Mouse (Mus musculus): ENCODE data around the gene Cant1.

The Cant1 gene

DNA sequence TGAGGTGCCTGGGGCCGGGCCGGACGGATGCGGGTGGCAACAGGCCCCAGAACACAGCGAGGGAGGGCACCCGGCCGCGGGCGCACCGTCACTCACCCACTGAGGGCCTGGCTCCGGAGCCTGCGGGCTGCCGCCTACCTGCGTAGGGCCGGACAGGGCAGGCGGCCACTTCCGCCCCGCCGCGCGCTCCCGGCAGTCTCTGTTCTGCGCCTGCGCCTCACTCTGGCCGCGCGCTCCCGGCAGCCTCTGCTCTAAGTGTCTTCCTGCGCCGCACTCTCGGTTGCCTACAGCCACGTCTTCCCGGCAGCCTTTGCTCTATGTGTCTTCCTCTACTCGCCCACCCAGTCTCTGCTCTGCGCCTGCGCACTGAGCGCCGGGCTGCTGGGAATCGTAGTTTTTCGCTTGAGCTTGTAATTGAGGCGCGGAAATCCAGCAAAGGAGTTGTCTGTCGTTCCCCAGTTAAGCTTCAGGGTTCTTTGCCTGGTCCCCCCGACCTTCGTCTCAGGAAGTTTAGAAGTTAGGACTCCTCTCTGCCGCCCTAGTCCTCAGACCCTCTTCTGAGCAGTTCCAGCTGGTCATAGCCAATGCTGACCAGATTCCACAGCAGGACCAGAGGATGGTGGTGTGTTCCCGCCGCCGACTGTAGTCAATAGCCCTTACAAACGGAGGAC, at the start of gene Cant1:
TSS of gene Cant1 (minus strand) at position 253 of the 671 bp plus-strand sequence.
- peak; percentile 98 to 99 for DNase-seq

DNA sequence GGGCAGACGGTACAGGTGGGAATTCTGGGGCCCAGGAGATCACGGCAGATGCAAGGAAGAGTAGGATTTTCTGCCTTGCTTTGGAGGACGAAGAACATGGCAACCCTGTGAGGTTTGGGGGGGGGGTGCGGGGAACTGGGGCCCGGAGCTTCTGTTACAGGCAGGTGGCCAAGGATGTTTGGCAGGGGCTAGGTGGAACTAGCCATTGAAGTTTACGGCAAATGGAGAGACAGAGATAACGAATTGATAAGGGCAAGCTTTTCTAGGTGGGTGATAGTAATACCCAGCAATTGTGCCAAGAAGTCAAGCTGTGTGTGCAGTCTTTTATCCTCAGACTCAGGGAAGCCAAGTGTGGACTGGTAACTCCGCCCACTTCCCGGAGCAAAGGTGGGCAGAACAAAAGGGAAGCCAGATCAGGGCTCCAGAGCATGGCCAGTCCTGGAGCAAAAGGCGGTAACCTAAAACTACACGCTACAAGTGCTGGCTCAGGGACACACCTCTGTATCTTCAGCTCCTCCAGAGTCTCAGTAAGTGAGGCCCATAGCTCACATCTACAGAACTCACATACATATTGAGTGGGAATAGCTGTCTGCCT, 48.7 kb upstream of the Cant1 start:
- DNase-seq, result no peak

DNA sequence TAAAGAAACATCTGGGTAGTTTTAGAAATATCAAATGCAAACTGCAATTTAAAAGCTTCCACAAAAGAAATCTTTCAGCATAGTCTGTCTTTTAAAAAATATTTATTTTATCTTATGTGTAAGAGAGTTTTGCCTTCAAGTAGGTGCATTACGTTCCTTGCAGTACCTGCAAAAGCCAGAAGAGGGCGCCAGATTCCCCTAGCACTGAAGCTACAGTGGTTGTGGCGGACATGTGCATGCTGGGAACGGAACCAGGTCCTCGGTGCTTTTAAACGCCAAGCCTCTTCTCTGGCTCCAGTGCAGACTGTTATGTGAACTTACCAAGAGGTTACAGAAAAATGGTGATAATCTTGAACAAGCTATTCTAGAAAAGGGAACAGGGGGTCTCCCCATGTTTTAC, 41.4 kb upstream of the Cant1 start:
- no peak for DNase-seq

DNA sequence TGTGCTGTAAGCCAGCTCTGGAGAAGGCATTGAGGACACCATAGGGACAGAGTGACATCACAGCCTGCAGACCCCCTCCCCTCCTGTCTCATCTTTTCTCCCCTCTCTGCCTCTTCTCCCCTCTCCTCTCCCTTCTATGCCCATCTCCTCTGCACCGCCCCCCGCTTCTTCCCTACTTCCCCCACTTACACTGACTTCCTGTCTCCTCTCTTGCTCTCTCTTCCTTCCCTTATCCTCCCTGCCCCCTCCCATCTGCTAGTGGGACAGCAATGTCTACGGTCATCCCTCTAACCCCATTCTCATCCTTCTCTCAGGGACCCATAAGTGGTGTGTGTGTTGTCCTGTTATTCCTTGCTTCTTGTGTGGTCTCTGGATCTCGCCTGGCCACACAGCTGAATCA, 40.6 kb upstream of the Cant1 start:
- DNase-seq, result no peak

DNA sequence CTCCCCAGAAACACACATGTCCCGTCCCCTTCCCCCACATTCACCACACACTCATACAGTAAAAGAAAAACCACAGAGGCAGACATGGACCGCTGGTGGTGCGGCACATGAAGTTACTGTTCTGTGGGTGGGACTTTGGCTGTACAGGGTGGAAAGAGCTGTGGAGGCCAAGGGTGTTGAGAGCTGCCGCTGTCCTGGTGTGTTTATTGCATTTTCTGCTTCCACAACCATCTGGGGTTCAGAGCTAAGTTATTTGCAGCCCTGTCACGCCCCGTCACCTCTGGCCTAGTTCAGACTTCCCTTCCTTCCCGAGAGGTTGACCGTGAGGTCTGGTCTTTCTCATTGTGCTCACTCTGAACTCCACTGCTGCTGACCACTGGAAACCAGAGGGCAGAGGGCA, 40.2 kb upstream of the Cant1 start:
- DNase-seq, result peak; percentile 67 to 72

DNA sequence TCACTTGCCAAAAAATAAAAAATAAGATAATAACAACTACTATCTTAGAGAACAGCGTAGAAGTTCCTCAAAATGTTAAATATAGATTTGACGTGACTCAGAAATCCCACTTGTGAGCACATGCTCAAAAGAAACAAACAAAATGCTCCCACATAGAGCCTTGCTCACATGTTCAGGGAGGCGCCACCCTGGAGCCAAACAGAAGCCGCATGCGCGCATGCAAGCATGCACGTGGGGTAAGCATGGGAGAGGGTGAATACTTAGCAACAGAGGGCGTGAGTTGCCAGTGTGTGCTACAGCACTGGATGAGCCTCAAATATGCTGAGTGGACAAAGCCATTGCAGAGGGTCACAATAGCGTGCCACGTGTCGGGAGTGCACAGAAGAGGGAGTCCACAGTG, 38.1 kb upstream of the Cant1 start:
- DNase-seq, result peak; percentile 43 to 56

DNA sequence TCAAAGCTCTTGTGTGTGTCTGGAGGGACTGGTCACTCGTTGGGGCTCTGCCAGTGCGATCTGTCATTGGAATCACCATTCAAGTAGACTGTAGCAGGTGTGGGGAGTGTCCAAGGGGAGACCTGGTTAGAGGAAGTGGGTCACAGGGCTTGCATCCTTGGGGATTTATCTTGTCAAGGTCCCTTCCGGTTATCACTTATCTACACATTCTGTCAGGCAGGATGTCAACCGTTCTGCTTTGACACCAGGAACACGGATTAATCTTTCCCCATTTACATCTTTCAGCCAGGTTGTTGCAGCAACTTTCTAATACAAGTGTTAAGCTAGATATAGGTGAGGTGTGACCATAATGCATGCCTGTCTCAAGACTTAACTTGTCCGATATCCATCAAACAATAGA, 36.9 kb upstream of the Cant1 start:
- DNase-seq, result no peak

DNA sequence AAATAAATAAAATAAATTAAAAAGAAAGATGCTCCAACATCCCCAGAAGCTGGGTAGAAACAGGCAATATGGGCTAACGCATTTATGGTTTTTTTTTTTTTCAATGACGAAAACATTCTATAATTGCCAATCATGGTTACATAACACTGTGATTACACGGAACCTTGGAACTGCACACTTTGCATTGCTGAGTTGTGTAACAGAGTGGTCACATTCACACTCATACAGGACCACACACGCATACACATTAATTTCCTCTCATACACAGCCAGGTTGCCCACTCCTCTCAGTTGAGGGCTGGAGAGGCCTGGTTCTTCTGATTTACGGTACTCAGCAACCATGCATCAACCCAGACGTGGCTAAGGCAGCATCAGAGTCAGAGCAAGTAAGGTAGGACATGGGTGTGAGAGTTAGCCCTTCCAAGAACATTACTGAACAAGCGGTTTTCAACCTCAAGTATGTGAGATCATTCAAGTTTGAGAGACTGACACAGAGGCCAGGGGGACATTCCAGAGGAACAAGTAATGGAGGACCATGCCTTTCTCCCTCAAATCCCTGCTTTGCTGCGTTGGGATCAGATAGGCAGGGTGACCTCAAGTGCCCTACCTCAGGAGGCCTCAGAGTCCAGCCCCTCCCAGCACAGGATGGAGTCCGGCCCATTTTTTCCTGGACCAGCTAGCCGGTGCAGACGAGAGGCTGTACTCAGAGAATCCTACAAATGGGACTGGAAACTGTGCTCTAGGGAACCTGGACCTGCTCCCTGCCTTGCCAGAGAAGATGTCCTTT, 35.2 kb upstream of the Cant1 start:
- no peak for DNase-seq

DNA sequence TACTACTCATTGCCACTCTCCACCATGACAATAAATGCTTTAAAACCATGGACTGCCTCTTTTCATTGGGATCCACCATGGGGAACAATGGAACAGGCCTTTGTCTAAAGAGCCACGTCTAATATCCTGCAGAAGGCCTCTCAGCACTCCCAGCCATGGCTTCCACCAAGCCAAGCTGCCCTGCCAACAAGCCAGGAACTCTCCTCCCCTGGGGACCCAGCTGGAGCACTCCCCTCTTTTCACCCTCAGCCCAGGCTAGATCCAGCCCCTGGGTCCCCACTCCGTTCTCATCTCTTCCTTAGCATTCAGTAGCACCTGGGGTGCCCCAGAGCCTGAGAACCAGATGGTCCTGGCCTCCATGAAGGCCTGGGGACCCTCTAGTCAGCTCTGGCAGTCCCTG, 34.1 kb upstream of the Cant1 start:
- DNase-seq, result no peak

DNA sequence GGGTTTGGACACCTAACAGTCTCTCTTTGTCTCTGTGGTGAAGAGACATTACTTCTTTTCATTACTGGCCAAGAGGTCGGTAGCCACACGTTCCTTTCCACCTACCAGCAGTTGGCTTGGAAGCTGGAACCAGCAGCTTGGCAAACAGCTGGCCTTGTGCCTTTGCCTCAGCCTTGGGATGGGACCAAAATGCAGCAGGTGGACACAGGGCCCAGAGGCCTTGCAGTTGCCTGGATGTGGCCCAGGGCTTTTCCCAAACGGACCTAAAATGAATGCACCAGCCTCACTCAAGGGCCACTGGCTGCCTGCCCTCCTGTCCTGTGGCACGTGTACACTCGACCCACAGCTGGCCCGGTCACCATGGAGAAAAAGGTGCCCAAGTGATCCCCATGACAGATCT, 32.3 kb upstream of the Cant1 start:
- DNase-seq, result peak in 1 of 2 experiments; percentile 26

DNA sequence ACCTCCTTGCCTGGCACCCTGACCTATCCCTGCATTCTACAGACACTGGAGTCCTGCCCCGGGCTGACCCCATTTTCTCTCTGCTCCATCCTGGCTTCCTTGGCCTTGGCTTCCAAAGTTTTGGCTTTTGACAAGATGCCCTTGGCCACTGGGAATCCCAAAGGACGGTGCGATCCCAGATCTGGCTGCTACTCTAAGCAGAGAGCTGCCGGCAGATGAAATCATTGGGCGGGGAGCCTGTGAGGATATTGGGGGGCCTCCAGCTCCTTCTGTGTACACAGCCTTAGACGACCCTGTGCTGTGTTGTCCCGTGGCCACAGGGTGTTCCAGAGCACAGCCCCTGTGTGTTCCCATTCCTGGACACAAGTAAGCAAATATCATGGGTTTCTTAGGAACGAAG, 29.5 kb upstream of the Cant1 start:
- DNase-seq, result no peak

DNA sequence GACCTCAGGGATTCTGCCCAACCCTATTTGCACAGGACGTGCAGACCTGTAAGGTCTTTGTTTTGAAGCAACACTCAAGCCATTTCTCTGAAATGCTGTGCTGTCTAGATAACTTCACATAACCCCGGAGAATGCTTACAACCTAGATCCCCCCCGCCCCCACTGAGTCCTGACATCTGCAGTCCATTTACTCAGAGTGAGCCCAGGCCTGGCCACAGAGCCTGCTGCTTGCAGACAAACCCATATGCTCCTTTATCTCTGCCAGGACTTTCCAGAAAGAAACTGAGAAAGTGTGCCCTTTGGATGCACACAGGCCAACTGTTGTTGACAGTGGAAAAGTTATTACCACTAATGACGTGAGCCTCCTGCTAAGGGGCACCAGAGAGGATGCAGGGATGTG, 28.5 kb upstream of the Cant1 start:
- DNase-seq, result no peak

DNA sequence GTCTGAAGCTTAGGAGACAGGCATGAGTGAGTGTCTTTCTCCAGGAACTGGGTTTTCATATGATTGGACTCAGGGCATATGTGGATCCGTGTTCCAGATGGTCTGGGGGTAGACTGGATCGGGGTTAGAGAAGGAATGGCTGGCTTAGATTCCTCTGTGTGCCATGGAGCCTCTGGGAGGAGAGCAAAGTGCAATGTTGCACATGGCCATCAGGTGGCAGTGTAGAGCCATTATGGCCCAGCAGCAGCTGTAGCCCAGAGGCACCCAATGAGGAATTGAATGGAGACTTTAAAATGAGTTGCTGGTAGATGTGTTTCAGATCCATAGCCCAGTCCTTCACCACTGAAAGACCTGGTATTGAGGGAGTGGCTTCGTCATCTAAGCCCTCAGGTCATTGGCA, 27.0 kb upstream of the Cant1 start:
- peak; percentile 55 to 79 for DNase-seq

DNA sequence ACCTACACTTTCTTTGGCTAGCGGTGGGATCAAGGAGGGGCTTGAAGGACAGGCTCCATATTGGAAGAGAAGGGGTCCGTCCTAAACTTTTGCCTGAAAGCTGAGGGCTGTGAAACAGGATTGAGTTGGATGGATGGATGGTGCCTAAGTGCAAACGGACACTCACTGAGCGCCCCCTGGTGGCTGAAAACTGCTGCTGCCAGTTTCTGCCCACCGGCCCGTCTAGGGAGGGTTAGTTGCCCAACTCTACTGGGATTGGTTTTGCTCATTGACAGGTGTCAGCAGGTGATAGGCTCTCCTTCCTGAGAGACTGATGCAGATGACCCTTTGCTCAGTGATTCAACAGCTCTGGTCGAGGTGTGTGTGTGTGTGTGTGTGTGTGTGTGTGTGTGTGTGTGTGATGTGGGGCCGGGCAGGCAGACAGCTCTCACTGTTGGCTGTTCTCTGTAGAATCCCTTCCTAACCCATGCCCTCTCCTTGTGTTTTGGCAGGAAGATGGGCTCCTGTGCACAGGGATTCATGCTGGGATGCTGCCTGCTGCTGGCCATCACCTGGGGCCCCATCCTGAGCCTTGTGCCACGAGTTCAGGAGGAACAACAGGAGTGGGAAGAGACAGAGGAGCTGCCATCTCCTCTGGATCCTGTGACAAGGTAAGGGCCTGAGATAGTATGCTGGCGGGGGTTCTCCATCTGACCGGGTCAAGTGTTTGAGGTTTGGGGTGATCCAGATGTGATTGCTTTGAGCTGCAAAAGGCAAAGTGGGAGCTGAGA, 24.5 kb upstream of the Cant1 start:
- peak; percentile 75 to 84 for DNase-seq

DNA sequence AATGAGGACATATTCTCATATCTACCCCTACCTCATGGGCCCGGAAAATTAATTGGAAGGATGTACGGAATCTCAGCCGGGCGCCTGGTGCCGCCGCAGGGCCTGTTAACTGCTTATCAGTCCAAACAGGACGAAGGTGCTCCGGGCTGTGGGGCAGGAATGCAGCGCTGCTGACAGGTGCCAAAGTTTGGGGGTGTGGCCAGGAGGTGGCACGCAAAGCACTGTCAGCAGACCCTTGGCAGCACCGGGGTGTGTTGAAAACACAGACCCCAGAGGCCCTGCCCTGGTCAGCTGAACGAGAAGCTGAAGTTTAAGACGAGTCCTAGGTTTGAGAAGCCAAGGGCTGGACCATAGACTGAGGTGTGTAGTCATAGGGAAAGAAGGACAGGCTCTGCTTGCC, 23.8 kb upstream of the Cant1 start:
- peak in 1 of 2 experiments; percentile 39 for DNase-seq

DNA sequence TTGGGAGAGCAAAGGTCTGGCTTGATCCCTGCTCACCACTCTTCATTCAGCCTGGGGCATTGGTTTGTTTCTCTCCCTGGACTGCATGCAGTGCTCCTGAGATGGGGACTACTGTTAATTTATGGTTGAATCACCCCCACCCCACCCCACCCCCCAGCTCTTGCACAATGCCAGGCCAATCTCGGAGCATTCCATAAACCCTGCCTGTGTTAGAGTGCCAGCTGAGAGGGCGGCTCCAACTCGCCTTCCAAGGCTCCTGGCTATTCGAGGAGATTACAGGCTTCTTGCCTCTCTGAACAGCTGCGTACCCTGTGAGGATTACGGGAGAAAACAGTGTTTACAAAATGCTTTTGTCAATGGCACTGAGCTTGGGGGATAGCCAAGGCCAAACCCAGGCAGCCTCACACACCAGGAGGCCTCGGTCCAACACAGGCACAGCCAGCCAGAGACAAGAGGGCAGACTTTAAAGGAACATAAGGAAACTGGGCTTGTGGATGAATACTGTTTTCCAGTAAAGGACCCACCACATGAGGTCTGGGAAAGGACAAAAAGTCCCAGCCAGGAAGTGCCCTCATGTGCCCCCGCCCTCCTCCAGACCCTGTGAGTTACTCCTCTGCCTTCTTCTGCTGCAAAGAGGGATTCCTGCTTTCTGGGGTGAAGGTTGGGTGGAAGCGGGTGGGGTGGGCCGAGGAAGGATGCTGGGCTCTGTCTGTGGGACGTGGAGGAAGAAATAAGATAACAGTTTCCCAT, 20.0 kb upstream of the Cant1 start:
- peak; percentile 38 to 67 for DNase-seq

DNA sequence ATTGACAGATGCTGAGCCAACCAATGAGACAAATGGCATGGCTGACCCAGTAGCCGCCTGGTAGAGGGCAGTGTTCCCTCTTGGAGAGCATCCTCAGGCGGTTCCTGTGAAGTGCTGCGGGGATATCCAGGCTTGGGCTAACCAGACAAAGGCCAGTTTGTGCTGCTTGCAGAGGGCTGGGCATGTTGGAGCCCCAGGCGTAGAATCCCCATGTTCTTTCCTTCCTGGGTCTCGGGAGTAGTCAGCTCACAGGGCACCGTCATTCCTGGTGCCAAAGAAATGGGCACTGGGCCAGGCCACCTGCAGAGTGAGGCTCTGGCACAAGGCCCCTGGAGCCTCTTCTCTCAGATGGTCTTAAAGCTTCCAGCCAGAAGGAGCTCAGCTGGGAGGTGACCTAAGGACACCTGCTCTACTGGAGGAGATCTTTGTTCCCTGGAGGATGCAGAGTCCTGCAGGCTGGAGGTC, 17.6 kb upstream of the Cant1 start:
- peak in 1 of 2 experiments; percentile 52 for DNase-seq

DNA sequence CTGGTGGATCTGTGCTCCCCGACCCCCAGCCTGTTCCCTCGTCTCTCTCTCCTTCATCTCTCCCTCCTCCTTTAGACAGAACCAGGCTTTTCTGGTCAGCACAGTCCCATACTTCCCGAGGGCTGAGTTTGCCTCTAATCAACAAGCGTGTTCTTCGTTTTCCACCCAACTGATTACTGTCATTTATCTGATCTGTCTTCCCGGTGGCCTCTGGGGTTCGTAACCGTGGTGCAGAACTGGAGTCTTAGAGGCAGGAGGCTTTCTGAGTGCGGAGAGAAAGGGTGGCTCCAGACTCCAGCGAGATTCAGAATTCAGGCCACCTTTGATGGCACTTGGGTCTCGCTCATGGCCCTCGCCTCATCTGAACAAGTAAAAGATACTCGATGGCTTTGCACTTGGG, 15.2 kb upstream of the Cant1 start:
- no peak for DNase-seq

DNA sequence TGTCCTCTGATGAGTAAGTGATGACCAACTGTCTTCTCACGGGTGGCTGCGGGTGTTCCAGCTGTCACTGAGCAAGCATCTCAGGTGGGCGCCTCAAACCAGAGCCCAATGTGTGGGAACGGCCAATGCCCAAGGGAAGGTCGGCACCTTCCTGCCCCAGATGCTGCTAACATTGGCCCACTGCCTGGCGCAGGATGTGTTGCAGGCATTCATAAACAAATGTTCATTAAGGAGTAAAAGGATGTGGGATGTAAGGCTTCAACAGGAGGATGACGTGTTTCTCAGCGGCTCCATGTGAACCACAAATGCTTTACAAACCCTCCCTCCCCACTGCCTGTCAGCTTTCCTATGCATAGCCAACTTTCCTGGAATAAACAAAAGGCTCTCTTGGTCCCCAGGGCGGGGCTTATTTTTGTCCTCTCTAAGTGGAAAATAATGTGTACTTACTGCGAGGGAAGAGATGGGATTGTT, 14.5 kb upstream of the Cant1 start:
- peak; percentile 53 to 75 for DNase-seq

DNA sequence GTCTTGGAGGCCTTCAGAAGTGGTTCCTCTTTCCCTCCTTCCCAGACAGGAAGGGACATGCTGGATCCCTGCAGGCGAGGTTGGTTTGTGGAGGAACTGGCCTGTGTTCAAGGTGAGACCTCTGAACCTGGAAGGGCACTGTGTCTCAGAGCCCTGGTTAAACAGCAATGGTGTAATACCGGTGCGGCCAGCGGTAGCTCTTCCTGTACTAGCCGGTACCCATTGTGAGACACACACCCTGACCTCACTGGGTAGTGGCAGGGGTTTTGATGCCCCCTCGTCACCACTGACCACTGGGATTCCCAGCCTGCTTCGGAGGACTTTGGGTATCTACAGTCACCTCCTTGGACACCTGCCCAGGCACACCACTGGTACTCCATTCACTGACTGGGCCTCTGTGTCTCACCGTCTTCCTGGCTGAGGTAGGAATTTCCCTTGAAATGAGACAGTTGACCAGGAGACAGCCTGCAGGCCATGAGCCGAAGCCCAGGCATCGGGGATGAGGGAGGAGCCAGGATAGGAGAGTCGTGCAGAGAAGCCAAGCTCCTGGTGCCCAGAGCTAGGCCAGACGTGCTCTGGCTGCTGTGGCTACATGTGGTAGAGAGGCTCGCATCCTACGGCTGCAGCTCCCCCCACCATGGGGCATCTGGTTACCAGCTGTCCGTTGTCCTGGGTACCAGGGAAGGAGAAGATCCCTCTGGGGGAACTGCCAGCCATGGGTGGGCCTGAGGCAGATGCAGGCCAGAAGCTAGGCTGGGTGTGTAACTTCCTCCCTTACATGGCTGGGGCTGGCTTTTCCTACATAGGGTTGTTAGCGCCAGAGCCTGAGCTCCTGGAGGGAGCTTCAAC, 12.4 kb upstream of the Cant1 start:
- DNase-seq, result no peak

DNA sequence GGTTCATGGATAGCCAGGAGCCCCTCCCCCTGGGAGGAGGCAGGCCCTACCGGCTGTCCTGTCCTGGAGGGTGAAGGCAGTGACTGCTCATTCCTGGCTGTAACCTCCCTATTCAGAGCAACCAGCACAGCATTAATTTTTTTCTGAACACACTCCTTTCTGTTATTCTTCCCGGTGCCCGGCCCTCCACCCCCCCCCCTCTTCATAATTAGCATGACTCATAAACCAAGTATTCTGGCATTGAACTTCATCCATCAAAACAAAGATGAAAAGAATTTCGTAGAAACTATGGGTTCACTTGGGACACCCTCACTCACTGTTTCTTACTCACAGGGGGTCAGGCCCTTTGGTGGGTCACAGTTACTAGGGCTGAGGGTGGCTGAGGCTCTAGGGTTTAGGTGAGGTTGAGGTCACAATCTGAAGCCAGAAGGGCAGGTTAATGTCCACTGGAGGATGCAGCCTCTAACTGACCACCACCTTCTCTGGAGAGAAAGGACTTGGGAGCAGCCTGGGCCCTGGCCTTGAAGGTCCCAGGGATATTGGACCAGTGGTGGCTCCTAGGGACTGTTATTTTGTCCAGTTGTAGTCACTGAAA, 11.5 kb upstream of the Cant1 start:
- no peak for DNase-seq

Measured in lung, postnatal 4 days (tissue).